Mouse (Mus musculus) heart, embryonic 12.5 days (tissue): ENCODE measurements around the gene Slc7a1. TPM values are rescaled to one million over a fixed set of nuclear protein-coding genes. Genes with fewer than 3 reads are reported as not detected.

Experiments
- ATAC-seq: fragments of 200-750 bp; cut with Nextera tagmentation; 2 replicates; pipeline ENCODE4 v1.8.0; 2017; ENCODE audit warnings: moderate TSS enrichment, moderate library complexity; ENCODE audit not compliant: insufficient number of reproducible peaks, low FRiP score
- H3K27ac ChIP-seq: fragments of 300-500 bp; sonication (generic); 2 replicates; pipeline ENCODE4 v1.5.1; 2016; ENCODE audit warnings: mild to moderate bottlenecking, moderate library complexity; ENCODE audit not compliant: poor library complexity, severe bottlenecking
- H3K27me3 ChIP-seq: fragments of 300-500 bp; sonication (generic); replicated peaks from 2 replicates; pipeline ENCODE4 v1.6.1; 2016; ENCODE audit warnings: mild to moderate bottlenecking, moderate library complexity
- H3K36me3 ChIP-seq: fragments of 300-500 bp; sonication (generic); 2 replicates; pipeline ENCODE4 v1.6.1; 2016; ENCODE audit warnings: mild to moderate bottlenecking, moderate library complexity
- H3K4me1 ChIP-seq: fragments of 300-500 bp; sonication (generic); replicated peaks from 2 replicates; pipeline ENCODE4 v1.6.1; 2016; ENCODE audit warnings: mild to moderate bottlenecking
- H3K4me2 ChIP-seq: fragments of 300-500 bp; sonication (generic); 2 replicates; pipeline ENCODE4 v1.6.1; 2016; ENCODE audit warnings: mild to moderate bottlenecking, moderate library complexity
- H3K4me3 ChIP-seq: fragments of 300-500 bp; sonication (generic); 2 replicates; pipeline ENCODE4 v1.5.1; 2016; ENCODE audit warnings: mild to moderate bottlenecking
- H3K9ac ChIP-seq: fragments of 300-500 bp; sonication (generic); 2 replicates; pipeline ENCODE4 v1.6.1; 2016; ENCODE audit warnings: mild to moderate bottlenecking, moderate library complexity
- H3K9me3 ChIP-seq: fragments of 300-500 bp; sonication (generic); replicated peaks from 2 replicates; pipeline ENCODE4 v1.6.1; 2016; ENCODE audit warnings: mild to moderate bottlenecking, moderate library complexity
- WGBS: fragments of 180-500 bp; shearing (Covaris S2); methylation state at CpG from one replicate; pipeline ENCODE4 v1.1.7; 2016; 5-methylcytosine and 5-hydroxymethylcytosine counted together
- polyA plus RNA-seq: library from polyadenylated mRNA; unstranded; fragments of >200 nt; fragmentation: Nextera tagmentation; extraction: Ambion mirVana; gene quantifications from 2 replicates; pipeline ENCODE4 v1.2.1, GENCODE M21; 2016

Slc7a1 gene
- polyA plus RNA-seq, 1 experiment from 2014 or later = 24.0 TPM

DNA sequence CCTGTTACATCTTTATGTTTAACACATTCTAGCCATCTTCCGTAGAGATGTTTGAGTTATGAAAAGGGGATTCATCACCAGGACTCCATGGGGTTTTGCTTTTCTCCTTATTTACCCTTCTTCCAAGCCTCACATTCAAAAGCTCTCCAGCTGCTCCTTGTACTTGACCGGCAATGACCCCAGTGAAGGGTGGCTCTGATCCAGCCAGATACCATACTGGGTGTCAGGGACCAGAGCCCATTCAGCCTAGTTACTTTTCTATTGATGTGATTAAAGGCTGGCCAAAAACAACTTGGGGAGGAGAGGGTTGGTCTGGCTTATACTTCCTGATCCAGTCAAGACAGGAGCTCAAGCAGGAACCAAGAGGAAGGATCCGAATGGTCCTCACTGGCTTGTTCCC lies 116.1 kb downstream of the Slc7a1 start:
- Histone ChIP-seq H3K9me3 (no peaks in the 10 kb centered on the region), H3K9ac (no peak overlapping the region), H3K4me2 (no peak overlapping the region), H3K4me1 (peaks cover 9% of the 10 kb centered on the region; the same call in 1 of the 2 replicates), H3K27me3 (no peaks in the 10 kb centered on the region), H3K27ac (no peak overlapping the region), H3K4me3 (no peak overlapping the region), H3K36me3 (peaks cover 67% of the 10 kb centered on the region)
- ATAC-seq = no peak
- WGBS = 83% methylated on average over 3 of the region's 3 CpGs

DNA sequence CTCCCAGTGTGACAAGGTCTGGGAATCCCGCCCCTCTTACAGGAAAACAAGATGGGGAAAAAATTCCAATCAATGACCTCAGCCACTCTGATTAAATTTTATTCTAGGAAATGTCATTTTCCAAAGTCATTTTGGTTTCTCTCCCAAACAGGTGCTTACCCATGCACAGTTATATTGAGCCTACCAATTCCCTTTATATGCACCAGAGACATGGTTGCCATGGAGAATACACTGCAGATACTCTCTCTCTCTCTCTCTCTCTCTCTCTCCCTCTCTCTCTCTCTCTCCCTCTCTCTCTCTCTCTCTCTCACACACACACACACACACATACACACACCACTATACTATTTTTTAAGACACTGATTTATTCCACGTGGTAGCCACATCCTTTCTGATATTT lies 116.5 kb downstream of the Slc7a1 start:
- H3K9me3 ChIP-seq = no peaks in the 10 kb centered on the region
- no peak for ATAC-seq
- H3K4me1 ChIP-seq = peaks cover 8% of the 10 kb centered on the region; the same call in 1 of the 2 replicates
- no peak overlapping the region for H3K4me3 ChIP-seq
- H3K27me3 ChIP-seq = no peaks in the 10 kb centered on the region
- H3K9ac ChIP-seq = no peak overlapping the region
- H3K4me2 ChIP-seq = no peak overlapping the region
- no peak overlapping the region for H3K27ac ChIP-seq
- H3K36me3 ChIP-seq = peaks cover 71% of the 10 kb centered on the region
- 78% methylated on average over 2 of the region's 2 CpGs for WGBS

DNA sequence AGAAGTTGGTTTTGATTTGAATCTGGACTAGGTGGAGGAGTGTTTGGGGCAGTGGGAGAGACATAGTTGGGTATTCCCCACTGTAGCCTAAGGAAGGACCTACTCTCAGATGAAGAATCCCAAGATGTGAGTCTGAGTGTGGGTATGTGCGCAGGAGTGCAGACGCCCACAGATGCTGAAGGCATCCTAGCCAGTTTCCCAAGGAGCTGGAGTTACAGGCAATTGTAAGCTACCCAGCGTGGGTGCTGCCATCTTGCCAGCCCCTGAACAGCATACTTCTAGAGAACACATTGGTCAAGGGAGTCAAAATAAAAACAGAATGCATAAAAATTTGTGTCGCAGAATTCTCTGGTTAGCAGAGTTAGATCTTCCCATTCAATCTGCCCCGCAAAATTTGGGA lies 117.1 kb downstream of the Slc7a1 start:
- Histone ChIP-seq H3K4me3 (no peak overlapping the region), H3K27ac (no peak overlapping the region), H3K9ac (no peak overlapping the region), H3K9me3 (no peaks in the 10 kb centered on the region), H3K36me3 (peaks cover 75% of the 10 kb centered on the region), H3K27me3 (no peaks in the 10 kb centered on the region), H3K4me1 (peaks cover 8% of the 10 kb centered on the region; the same call in 1 of the 2 replicates), H3K4me2 (no peak overlapping the region)
- WGBS = 87% methylated on average over 5 of the region's 5 CpGs
- no peak for ATAC-seq

- Histone ChIP-seq H3K36me3 (peaks cover 73% of the 10 kb centered on the region), H3K9ac (no peak overlapping the region), H3K4me3 (no peak overlapping the region), H3K27ac (no peak overlapping the region), H3K4me1 (peaks cover 8% of the 10 kb centered on the region; the same call in 1 of the 2 replicates), H3K27me3 (no peaks in the 10 kb centered on the region), H3K9me3 (no peaks in the 10 kb centered on the region), H3K4me2 (no peak overlapping the region)
- 78% methylated on average over 6 of the region's 6 CpGs for WGBS
- no peak for ATAC-seq
Measured at GRCm38 (mm10) chr5:148282093-148282492, 117.6 kb downstream of the Slc7a1 start.

- no peak overlapping the region for H3K9ac ChIP-seq
- 43% methylated on average over 5 of the region's 5 CpGs for WGBS
- H3K4me2 ChIP-seq = no peak overlapping the region
- H3K27ac ChIP-seq = no peak overlapping the region
- no peak overlapping the region for H3K4me3 ChIP-seq
- H3K9me3 ChIP-seq = no peaks in the 10 kb centered on the region
- ATAC-seq = no peak
- peaks cover 11% of the 10 kb centered on the region; the same call in 1 of the 2 replicates for H3K4me1 ChIP-seq
- peaks cover 68% of the 10 kb centered on the region for H3K36me3 ChIP-seq
- H3K27me3 ChIP-seq = no peaks in the 10 kb centered on the region
Measured at GRCm38 (mm10) chr5:148280321-148280720, 119.4 kb downstream of the Slc7a1 start.

DNA sequence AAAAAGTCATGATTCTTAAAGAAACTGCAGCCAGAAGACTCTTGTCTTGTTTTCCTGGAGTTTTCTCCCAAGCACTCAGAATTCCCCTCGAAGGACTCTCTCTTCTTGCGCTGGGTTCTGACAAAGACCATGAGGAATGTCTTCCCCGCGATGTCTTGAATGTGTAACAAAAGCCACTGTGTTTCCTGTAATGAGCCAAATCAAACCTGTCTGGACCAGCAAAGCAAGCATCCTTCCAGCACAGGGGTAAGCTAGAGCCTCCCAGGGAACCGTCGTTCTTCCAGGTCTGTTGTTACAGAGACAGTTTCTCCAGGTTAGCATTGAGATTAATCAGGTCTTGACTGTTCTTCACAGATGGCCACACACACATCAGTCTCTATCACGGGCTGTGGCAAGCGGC lies 121.5 kb downstream of the Slc7a1 start:
- H3K9ac ChIP-seq = no peak overlapping the region
- 73% methylated on average over 8 of the region's 8 CpGs for WGBS
- ATAC-seq = no peak
- no peak overlapping the region for H3K4me2 ChIP-seq
- H3K4me1 ChIP-seq = peaks cover 12% of the 10 kb centered on the region; the same call in 1 of the 2 replicates
- H3K9me3 ChIP-seq = no peaks in the 10 kb centered on the region
- no peaks in the 10 kb centered on the region for H3K27me3 ChIP-seq
- no peak overlapping the region for H3K4me3 ChIP-seq
- no peak overlapping the region for H3K27ac ChIP-seq
- H3K36me3 ChIP-seq = peaks cover 54% of the 10 kb centered on the region

Other genes with a start within 250 kb of the Slc7a1 start
- gene Ubl3, start 152.9 kb upstream of the Slc7a1 start, polyA plus RNA-seq = 69.1 and 70.4 TPM in 2 replicates